Mouse (Mus musculus): ENCODE measurements around the gene Zfp950.
"Not testable (repeated sequence)": the region's sequence is repeated elsewhere in the genome, so short reads cannot be mapped to it uniquely, and the experiment has no call there.

The Zfp950 gene

GRCm38 (mm10) chr19:61140342-61141206 lies at the start of gene Zfp950:
TSS of gene Zfp950 (minus strand) at chr19:61140840.
- in situ Hi-C loops (cut with MboI, MseI), result no loop called here

DNA sequence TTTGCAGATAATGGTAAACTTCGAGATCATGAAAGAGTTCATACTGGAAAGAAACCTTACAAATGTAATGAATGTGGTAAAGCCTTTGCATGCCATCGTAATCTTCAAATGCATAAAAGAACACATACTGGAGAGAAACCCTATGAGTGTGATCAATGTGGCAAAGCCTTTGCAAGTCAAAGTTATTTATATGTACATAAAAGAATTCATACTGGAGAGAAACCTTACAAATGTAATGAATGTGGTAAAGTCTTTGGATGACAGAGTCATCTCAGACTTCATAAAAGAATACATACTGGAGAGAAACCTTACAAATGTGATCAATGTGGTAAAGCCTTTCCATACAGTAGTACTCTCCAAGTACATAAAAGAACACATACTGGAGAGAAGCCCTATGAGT lies 43.0 kb upstream of the Zfp950 start, which contains the start of gene Gm6020:
Gene Gm6020, plus strand, starts transcription at position 301 of the 400 bp plus-strand sequence.
- in situ Hi-C loops (cut with MboI, MseI), result not testable (repeated sequence)

DNA sequence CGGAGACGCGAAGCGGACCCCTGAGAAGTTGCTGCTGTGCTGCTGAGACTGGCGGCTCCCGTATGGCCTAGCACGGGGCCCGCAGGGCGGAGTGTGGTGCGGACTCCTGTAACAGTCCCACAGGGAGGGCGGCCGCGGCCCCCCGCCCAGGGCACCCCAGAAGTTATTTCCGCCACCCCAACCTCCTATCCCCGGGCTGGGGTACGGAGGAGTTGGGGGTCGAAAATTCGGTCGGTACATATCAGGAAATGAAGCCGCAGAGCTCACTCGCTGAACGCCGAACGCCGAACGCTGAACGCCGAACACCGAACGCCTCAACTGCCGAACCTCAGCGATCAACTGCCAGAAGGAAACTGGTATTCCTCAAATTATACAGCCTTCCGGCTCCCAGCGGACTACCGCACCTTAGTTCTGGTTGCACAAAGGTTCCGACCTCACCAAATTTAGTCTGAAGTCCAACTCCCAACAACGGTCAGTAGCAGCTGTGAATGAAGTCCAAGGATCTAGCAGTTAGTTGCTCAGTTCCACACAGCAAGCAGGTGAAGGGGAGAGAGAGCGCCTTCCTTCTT lies 35.2 kb upstream of the Zfp950 start, which contains the start of gene Gm7102:
Gene Gm7102, minus strand, starts transcription at position 554 of the 569 bp plus-strand sequence.
- in situ Hi-C loops (cut with MboI, MseI), result no loop called here

- in situ Hi-C loops (cut with MboI, MseI), result loop anchor here (5.0 kb wide), 1 partner anchor 80 kb away; no protein-coding TSS in a partner anchor
Measured at GRCm38 (mm10) chr19:61151701-61152420, 11.2 kb upstream of the Zfp950 start.

DNA sequence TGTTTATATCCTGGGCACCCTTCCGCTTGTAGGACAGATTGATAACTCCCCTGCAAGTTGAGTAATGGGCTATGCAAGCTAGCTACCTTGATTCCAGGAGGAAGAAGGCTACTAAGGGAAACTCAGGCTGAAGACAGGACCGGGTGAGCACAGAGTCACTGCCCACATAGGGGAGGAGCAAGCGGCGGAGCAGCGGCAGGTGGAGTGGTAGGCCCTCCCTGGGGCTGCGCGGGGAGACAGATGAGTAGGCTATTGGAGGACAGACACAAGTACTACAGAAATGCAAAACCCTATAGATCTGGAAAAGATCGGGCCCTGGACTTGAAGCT lies 10.7 kb upstream of the Zfp950 start:
- in situ Hi-C loops (cut with MboI, MseI), result loop anchor here (5.0 kb wide), 1 partner anchor 81 kb away; no protein-coding TSS in a partner anchor

GRCm38 (mm10) chr19:61141299-61141698 lies 659 bp upstream of the Zfp950 start:
- in situ Hi-C loops (cut with MboI, MseI), result no loop called here

GRCm38 (mm10) chr19:61138655-61139054 lies 2.0 kb downstream of the Zfp950 start:
- in situ Hi-C loops (cut with MboI, MseI), result no loop called here

DNA sequence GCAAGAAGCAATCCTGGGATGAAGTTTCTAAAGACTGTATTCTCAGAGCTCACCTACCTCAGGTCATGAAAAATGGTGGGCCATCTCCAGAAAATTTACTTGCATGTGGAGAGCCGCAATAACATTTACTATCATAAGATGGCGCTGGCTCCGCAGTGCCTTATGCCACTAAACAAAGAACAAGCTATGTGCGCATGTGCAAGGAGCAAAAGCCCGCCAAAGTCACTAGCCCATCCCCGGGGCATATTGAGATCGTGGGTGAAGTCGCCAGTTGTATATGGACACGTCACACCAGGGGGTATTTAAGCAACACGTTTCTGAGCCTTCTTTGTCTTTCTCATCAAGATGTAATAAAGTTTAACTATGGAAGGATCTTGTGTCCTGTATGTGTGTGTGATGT lies 9.5 kb downstream of the Zfp950 start:
- in situ Hi-C loops (cut with MboI, MseI), result no loop called here

DNA sequence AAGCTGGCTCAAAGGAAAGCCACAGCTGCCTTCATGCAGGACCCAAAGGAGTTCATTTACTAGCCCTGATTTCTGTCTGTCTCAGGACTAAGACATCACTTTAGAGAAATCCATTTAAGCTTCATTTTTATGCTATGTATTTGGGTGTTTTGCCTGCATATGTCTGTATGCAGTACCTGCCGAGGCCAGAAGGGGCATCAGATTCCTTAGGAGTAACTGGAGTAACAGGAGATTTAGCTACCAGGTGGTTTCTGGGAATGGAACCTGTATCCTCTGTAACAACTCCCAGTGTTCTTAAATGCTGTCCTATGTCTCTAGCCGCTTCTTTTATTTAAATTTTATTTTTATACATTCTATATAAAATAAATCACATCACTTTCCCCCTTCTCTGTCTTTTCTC lies 30.5 kb downstream of the Zfp950 start:
- in situ Hi-C loops (cut with MboI, MseI), result no loop called here

DNA sequence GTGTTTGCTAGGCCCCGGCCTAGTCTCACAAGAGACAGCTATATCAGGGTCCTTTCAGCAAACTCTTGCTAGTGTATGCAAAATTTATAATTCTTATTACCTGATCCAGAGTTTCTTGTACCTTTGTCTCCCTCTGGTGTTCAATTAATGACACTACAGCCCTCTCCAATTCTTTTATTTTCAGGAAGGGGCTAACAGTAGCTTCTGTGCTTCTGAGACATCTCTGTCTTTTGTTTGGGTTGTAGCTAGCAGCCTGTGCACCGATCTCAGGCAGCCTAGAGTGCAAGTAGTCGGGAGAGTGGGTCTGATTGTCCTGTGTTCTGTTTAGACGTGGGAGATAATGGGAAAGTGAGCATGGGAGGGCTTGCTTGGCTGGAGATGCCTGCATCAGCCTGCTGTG lies 42.9 kb downstream of the Zfp950 start:
- in situ Hi-C loops (cut with MboI, MseI), result no loop called here

GRCm38 (mm10) chr19:61096776-61097175 lies 43.9 kb downstream of the Zfp950 start:
- in situ Hi-C loops (cut with MboI, MseI), result no loop called here

DNA sequence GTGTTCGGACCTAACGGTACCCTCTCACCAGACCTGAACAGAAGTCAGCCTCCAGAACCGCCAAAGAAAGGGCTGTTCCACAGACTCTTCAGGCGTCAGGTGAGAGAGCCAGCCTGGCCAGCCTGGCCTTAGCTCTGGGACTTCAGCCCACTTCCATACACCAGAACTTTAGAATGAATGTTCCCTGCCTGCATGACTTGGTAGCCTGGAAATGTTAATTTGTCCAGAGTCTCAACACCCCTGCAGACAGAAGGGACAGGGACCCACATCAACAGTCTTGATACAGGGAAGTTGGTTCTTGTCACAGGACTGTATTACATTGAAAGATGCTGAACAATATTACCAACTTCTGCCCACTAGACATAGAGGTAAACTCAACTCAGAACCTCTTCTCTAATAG lies 50.1 kb downstream of the Zfp950 start:
- in situ Hi-C loops (cut with MboI, MseI), result loop anchor here (5.0 kb wide), 1 partner anchor 248 kb away; no protein-coding TSS in a partner anchor

DNA sequence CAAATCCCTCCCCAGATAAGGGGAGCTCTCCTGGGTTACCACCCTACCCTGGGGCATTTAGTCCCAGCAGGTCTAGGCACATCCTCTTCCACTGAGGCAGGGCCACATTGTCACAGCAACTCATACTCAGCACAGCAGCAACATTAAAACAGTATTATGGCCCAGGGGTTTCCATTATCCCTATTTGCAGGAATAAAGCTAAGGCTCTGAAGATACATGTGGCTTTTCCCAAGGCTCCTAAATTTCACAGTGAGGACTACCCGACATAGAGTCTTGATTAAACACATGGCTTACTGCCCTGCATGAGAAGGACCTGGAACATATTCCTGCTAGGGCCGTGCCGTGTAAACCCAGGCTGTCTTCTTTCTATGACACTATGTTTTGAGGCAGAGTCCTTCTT lies 51.6 kb downstream of the Zfp950 start:
- in situ Hi-C loops (cut with MboI, MseI), result no loop called here

DNA sequence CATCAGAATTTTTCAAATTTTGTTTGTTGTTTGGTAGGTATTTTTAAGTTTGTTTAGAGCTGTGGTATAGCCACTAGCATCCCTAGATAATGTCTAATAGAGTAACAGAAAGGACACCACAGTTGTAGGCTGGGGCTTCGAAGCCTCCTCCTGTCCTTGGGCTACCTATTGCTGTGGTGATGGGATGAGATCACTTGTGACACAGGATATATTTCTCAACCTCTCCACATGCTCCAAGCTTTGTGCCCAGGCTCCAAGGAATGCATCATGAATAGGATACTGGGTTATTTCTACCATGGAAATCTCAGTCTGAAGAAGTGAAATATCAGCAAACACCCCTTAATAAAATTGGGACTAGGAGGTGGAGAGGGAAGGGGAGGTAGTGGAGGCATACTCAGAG lies 52.9 kb downstream of the Zfp950 start:
- in situ Hi-C loops (cut with MboI, MseI), result no loop called here

DNA sequence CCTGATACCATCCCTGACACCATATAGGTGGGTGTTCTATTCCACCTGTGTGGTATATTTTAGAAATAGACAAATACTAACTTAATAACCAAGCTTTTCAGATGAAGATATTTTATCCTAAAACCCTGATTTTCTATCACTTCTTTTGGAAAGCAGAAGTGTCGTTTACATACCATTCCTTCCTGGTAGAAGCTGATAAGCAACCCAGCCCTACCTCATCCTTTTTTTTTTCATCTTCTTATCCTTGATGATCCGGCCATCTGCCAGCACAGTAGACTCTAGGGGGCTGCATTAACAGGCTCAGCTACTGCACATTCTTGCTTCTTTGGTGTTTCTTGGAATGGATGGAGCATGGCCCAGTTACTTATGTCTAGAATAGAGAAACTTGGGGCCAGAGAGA lies 55.4 kb downstream of the Zfp950 start:
- in situ Hi-C loops (cut with MboI, MseI), result no loop called here

DNA sequence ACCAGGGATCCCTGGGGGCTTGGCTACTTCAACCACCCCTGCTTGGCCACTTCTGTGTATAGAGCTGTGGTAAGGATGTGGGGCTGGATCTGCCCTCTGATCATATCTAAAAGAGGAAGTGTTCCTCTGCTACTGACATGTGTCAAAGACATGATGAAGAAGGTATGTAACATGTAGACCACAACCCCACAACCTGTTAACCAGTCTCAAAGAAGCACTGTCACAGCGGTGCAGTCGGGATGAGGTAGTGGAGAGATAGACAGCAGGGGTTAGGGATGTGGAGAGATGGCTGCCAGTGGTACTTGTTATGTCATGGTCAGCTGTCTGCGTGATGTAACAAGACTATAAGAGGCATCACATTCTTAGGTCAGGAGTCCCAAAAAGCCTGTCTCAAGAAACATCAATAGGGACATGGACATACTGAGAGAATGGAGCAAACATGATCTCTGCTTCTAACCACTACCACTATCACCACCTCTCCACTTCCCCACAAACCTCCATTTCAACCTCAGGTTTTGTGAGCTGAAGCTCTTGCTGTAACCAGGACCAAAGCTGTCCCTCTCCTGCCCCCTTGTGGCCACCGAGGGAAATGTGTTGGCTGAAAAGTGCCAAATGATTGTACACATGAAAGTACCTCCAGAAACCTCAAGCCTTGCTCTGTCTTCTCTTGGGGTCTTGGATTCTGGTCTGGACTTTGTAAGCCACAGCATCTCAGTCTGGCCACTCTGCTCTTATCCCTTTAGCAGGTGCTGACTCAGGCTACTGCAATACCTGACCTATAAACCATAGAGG lies 56.3 kb downstream of the Zfp950 start:
- in situ Hi-C loops (cut with MboI, MseI), result loop anchor here (5.0 kb wide), 1 partner anchor 197 kb away; the partner anchor contains the start of gene Grk5

GRCm38 (mm10) chr19:61083006-61083405 lies 57.6 kb downstream of the Zfp950 start:
- in situ Hi-C loops (cut with MboI, MseI), result loop anchor here (5.0 kb wide), 1 partner anchor 196 kb away; the partner anchor contains the start of gene Grk5

GRCm38 (mm10) chr19:61080251-61080749 lies 60.3 kb downstream of the Zfp950 start:
- in situ Hi-C loops (cut with MboI, MseI), result loop anchor here (5.0 kb wide), 1 partner anchor 193 kb away; the partner anchor contains the start of gene Grk5

DNA sequence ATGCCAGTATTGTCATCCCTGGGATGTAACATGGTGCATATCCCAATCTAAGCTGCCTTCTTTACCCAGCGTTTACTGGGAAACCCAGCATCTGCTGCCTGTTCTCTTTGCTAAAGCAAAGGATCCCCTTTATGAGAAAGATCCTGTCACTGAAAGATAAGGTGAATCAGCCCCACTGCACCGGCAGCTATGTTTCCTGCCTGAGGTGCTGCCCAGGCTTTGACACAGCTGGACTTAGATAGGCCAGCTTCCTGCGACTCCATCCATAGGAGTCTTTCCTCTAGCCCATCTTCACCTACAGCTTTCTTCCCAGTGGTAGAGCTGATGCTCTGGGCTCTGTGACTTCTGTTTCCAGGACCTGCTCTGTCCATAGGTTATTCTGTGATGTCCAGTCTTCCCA lies 62.0 kb downstream of the Zfp950 start:
- in situ Hi-C loops (cut with MboI, MseI), result no loop called here

- in situ Hi-C loops (cut with MboI, MseI), result no loop called here
Measured at GRCm38 (mm10) chr19:61065011-61065410, 75.6 kb downstream of the Zfp950 start.

DNA sequence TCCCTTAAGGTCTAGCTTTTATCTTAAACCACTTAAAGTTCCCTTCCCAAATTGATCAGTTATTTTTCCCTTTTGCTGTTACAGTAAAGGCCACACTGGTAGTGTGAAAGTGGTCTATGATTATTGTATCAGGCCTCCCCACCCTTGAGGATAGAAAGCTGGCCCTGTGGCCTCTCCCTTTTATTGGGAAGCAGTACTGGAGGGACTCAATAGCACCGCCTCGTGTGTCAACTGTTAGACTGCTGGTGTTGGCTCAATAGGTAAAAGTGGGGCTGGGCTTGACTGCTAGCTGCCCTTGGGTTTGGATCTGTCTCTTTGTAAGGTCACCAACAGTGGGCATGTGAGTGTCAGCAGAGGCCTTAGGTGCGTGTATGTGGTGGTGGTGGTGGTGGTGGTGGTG lies 76.3 kb downstream of the Zfp950 start:
- in situ Hi-C loops (cut with MboI, MseI), result no loop called here
